Mouse (Mus musculus) CH12.LX (cell line): ENCODE measurements around the gene Gm12184. TPM values are rescaled to one million over a fixed set of nuclear protein-coding genes. Genes with fewer than 3 reads are reported as not detected.

Experiments
- DNase-seq: peaks from one replicate; pipeline ENCODE4 v3.0.0-alpha.2; 2013; ENCODE audit errors: extremely low read depth
- H3K27ac ChIP-seq: 2 replicates; pipeline ENCODE4 v1.5.1; 2012; ENCODE audit warnings: low read depth, mild to moderate bottlenecking, control low read depth, moderate library complexity; ENCODE audit not compliant: insufficient read depth
- H3K27me3 ChIP-seq: replicated peaks from 2 replicates; pipeline ENCODE3; 2012; ENCODE audit warnings: inconsistent platforms
- H3K36me3 ChIP-seq, 2 experiments: replicated peaks in 1 of 2; 2 replicates each; pipeline versions ENCODE3 to v1.6.1; 2012; ENCODE audit warnings: inconsistent platforms in 1 of 2, low read length in 1 of 2, mild to moderate bottlenecking in 1 of 2, mixed read lengths in 1 of 2, moderate library complexity in 1 of 2; ENCODE audit not compliant: control insufficient read depth in 1 of 2, insufficient read depth in 1 of 2
- H3K4me1 ChIP-seq, 2 experiments: 2 replicates each; pipeline ENCODE4 v1.6.1; 2012; ENCODE audit warnings: inconsistent platforms in 1 of 2, moderate library complexity in 1 of 2; ENCODE audit not compliant: insufficient read depth in 2 of 2, control insufficient read depth in 1 of 2
- H3K4me2 ChIP-seq: 2 replicates; pipeline ENCODE4 v1.6.1; 2012; ENCODE audit warnings: low read depth, mild to moderate bottlenecking, control low read depth; ENCODE audit not compliant: poor library complexity, insufficient read depth, severe bottlenecking
- H3K4me3 ChIP-seq, 3 experiments: fragments of 150-350 bp in 1 of 3; sonication (generic) in 1 of 3; replicated peaks in 1 of 3; 2 replicates each; pipeline versions ENCODE3 to v1.5.1; 2011 to 2012; ENCODE audit warnings: low read depth in 2 of 3, low read length in 2 of 3, mild to moderate bottlenecking in 2 of 3, moderate library complexity in 2 of 3, control low read depth in 1 of 3, improper control_type of control experiment in 1 of 3, inconsistent platforms in 1 of 3, mixed read lengths in 1 of 3; ENCODE audit not compliant: poor library complexity in 1 of 3
- H3K79me2 ChIP-seq: replicated peaks from 2 replicates; pipeline ENCODE4 v1.6.1; 2012; ENCODE audit warnings: mild to moderate bottlenecking, moderate library complexity; ENCODE audit not compliant: control insufficient read depth, poor library complexity, insufficient read depth, severe bottlenecking; ENCODE audit errors: extremely low read depth
- H3K9ac ChIP-seq: 2 replicates; pipeline ENCODE4 v1.6.1; 2012; ENCODE audit warnings: low read depth, mild to moderate bottlenecking, control low read depth, moderate library complexity; ENCODE audit not compliant: insufficient read depth
- H3K9me3 ChIP-seq: replicated peaks from 2 replicates; pipeline ENCODE3; 2012; ENCODE audit warnings: low read length, inconsistent platforms, mixed read lengths
- BHLHE40 ChIP-seq: IDR thresholded peaks from 2 replicates; pipeline ENCODE4 v1.6.1; 2011; ENCODE audit warnings: mild to moderate bottlenecking, low read depth, low read length, improper control_type of control experiment
- CTCF ChIP-seq, 2 experiments: IDR thresholded peaks in 1 of 2; conservative IDR thresholded peaks in 1 of 2; 2 replicates each; pipeline ENCODE4 v1.5.1; 2011 to 2012; ENCODE audit warnings: low read depth in 2 of 2, low read length in 2 of 2, improper control_type of control experiment in 1 of 2, inconsistent platforms in 1 of 2, mild to moderate bottlenecking in 1 of 2, moderate library complexity in 1 of 2
- E2F4 ChIP-seq: IDR thresholded peaks from 2 replicates; pipeline ENCODE4 v1.6.1; 2011; ENCODE audit warnings: low read depth, low read length, improper control_type of control experiment; ENCODE audit not compliant: insufficient replicate concordance
- ELF1 ChIP-seq: IDR thresholded peaks from 2 replicates; pipeline ENCODE4 v1.6.1; 2014; ENCODE audit warnings: low read depth, mild to moderate bottlenecking, inconsistent platforms, low read length, improper control_type of control experiment
- ETS1 ChIP-seq: conservative IDR thresholded peaks from 2 replicates; pipeline ENCODE4 v1.6.1; 2012; ENCODE audit warnings: low read depth, mild to moderate bottlenecking, inconsistent platforms, low read length, improper control_type of control experiment, moderate library complexity
- GABPA ChIP-seq: IDR thresholded peaks from 2 replicates; pipeline ENCODE4 v1.6.1; 2012; ENCODE audit warnings: low read depth, low read length, improper control_type of control experiment, inconsistent platforms; ENCODE audit not compliant: insufficient replicate concordance
- HCFC1 ChIP-seq: IDR thresholded peaks from 2 replicates; pipeline ENCODE4 v1.6.1; 2012; ENCODE audit warnings: low read depth, mild to moderate bottlenecking, inconsistent platforms, low read length, improper control_type of control experiment
- IRF4 ChIP-seq: IDR thresholded peaks from 2 replicates; pipeline ENCODE4 v1.6.1; 2014; ENCODE audit warnings: low read depth, mild to moderate bottlenecking, inconsistent platforms, low read length, improper control_type of control experiment
- JUND ChIP-seq: conservative IDR thresholded peaks from 2 replicates; pipeline ENCODE4 v1.6.1; 2011; ENCODE audit warnings: low read depth, low read length, improper control_type of control experiment
- KAT2A ChIP-seq: IDR thresholded peaks from 2 replicates; pipeline ENCODE4 v1.6.1; 2012; ENCODE audit warnings: low read length, improper control_type of control experiment, inconsistent platforms; ENCODE audit not compliant: insufficient replicate concordance
- MAFK ChIP-seq: IDR thresholded peaks from 2 replicates; pipeline ENCODE4 v1.6.1; 2011; ENCODE audit warnings: low read length, improper control_type of control experiment; ENCODE audit not compliant: insufficient replicate concordance
- MEF2A ChIP-seq: IDR thresholded peaks from 2 replicates; pipeline ENCODE4 v1.6.1; 2014; ENCODE audit warnings: low read depth, mild to moderate bottlenecking, inconsistent platforms, low read length, improper control_type of control experiment, borderline replicate concordance
- MXI1 ChIP-seq: IDR thresholded peaks from 2 replicates; pipeline ENCODE4 v1.6.1; 2011; ENCODE audit warnings: mild to moderate bottlenecking, low read depth, low read length, improper control_type of control experiment
- NRF1 ChIP-seq: IDR thresholded peaks from 2 replicates; pipeline ENCODE4 v1.6.1; 2014; ENCODE audit warnings: low read depth, mild to moderate bottlenecking, inconsistent platforms, low read length, improper control_type of control experiment, moderate library complexity
- POLR2A ChIP-seq: IDR thresholded peaks from 2 replicates; pipeline ENCODE4 v1.6.1; 2011; ENCODE audit warnings: low read depth, mild to moderate bottlenecking, improper control_type of control experiment, low read length
- RAD21 ChIP-seq: IDR thresholded peaks from 2 replicates; pipeline ENCODE4 v1.6.1; 2011; ENCODE audit warnings: low read depth, mild to moderate bottlenecking, low read length, improper control_type of control experiment, moderate library complexity
- RCOR1 ChIP-seq: conservative IDR thresholded peaks from 2 replicates; pipeline ENCODE4 v1.6.1; 2012; ENCODE audit warnings: low read depth, mild to moderate bottlenecking, inconsistent platforms, low read length, improper control_type of control experiment
- SIN3A ChIP-seq: IDR thresholded peaks from 2 replicates; pipeline ENCODE4 v1.6.1; 2012; ENCODE audit warnings: low read length, improper control_type of control experiment, inconsistent platforms
- SMC3 ChIP-seq: IDR thresholded peaks from 2 replicates; pipeline ENCODE4 v1.6.1; 2011; ENCODE audit warnings: low read depth, low read length, improper control_type of control experiment
- TBP ChIP-seq: conservative IDR thresholded peaks from 2 replicates; pipeline ENCODE4 v1.6.1; 2011; ENCODE audit warnings: low read depth, low read length, improper control_type of control experiment
- TCF12 ChIP-seq: IDR thresholded peaks from 2 replicates; pipeline ENCODE4 v1.6.1; 2014; ENCODE audit warnings: low read depth, mild to moderate bottlenecking, inconsistent platforms, low read length, improper control_type of control experiment
- UBTF ChIP-seq: IDR thresholded peaks from 2 replicates; pipeline ENCODE4 v1.6.1; 2012; ENCODE audit warnings: low read depth, mild to moderate bottlenecking, inconsistent platforms, low read length, improper control_type of control experiment, moderate library complexity
- USF1 ChIP-seq: IDR thresholded peaks from 2 replicates; pipeline ENCODE4 v1.6.1; 2014; ENCODE audit warnings: low read depth, mild to moderate bottlenecking, inconsistent platforms, low read length, improper control_type of control experiment
- ZKSCAN1 ChIP-seq: IDR thresholded peaks from 2 replicates; pipeline ENCODE4 v1.6.1; 2012; ENCODE audit warnings: low read depth, inconsistent platforms, low read length, improper control_type of control experiment, borderline replicate concordance
- dilution Hi-C: fragments of 300-500 bp; cut with MboI; formaldehyde crosslinking; loops from 2 replicates; pipeline ENCODE4 v1.14.3; 2020; ENCODE audit warnings: low sequenced_read_pairs; ENCODE audit not compliant: extremely low pct_unique_long_range_greater_than_20kb, extremely low pct_ligation_motif_present
- in situ Hi-C: fragments of 300-500 bp; cut with MboI; formaldehyde crosslinking; loops from 3 replicates; pipeline ENCODE4 v1.14.3; 2019; ENCODE audit warnings: low sequenced_read_pairs, low pct_ligation_motif_present, low pct_unique_long_range_greater_than_20kb, mixed read lengths
- polyA plus RNA-seq: library from polyadenylated mRNA; unstranded; fragments of >175 nt; gene quantifications from 2 replicates; pipeline ENCODE4 v1.2.1, GENCODE M21; 2012; ENCODE audit warnings: low read depth; ENCODE audit not compliant: insufficient read length
- total RNA-seq, 2 experiments: library from RNA; depleted of rRNA; stranded (reverse); fragments of 300-350 nt in 1 of 2; fragments of >200 nt in 1 of 2; gene quantifications; 2 replicates each; pipeline ENCODE4 v1.2.3; 2012 to 2014

The Gm12184 gene
- total and polyA plus RNA-seq, 3 experiments = 5.6 to 51.6 (median 7.1) TPM

DNA sequence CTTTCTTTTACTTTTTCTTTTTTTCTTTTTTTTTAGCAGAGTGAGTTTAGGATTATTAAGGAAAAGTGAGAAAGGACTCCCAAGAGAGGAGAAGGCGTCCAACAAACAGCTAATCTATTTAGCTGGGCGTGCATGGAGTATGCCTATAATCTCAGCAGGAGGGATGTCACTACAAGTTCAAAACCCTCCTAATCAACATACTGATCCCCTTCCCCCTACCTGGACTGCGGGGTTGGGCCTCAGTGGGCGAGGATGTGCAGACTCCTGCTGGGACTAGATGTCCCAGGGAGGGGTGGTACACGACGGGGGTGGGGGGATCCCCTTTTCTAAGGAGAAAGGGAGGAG is 269 bp upstream of the Gm12184 start:
- H3K4me2 ChIP-seq = peak overlapping the region; percentile 56
- H3K9me3 ChIP-seq = peaks cover 12% of the 10 kb centered on the region
- no peaks in the 10 kb centered on the region for H3K36me3 ChIP-seq
- peaks cover 10 to 23% of the 10 kb centered on the region in 2 experiments for H3K4me1 ChIP-seq
- H3K79me2 ChIP-seq = no peaks in the 10 kb centered on the region
- DNase-seq = no peak
- TF ChIP-seq USF1 (no peak), IRF4 (no peak), SMC3 (no peak), TCF12 (no peak), MXI1 (0 out of 2 replicates have a peak, but pooled peaks have one; percentile 3), UBTF (peak; percentile 10; the same call in 1 of the 2 replicates), E2F4 (no peak), ETS1 (no peak), MEF2A (no peak)
- TF ChIP-seq, all 38 proteins: peak for 2
- Histone ChIP-seq H3K9ac (peak overlapping the region; percentile 67; the same call in 1 of the 2 replicates), H3K4me3 (peak overlapping the region; percentile 48 to 71 (median 62)), H3K27ac (peak overlapping the region; percentile 55), H3K27me3 (peaks cover 11% of the 10 kb centered on the region)
- dilution Hi-C loops = no loop called here
- in situ Hi-C loops = no loop called here

DNA sequence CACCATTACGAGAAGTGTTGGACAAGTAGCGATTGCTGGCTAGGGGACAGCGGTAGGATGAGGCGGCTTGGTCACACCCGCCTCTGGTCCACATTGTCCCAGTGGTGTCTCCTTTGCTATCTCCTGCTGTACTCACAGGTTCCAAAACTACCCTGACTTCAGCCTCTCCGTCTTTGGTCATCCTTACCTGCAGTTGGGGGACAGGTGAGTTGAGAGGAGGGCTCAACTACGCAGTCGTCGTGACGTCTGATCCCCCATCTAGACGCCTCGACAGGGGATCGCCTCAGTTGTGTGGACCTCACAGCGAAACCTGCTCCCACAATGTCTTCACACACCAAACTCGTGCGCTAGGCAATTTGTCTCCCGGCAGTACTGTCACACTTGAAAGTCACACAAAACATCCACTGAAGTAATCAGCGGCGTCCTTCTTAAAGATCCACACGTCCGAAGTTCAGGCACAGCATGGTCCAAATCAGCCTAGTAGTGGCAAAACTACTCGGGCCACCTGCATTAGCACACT is 2.1 kb downstream of the Gm12184 start:
- DNase-seq = no peak
- Histone ChIP-seq H3K9me3 (peaks cover 12% of the 10 kb centered on the region), H3K4me3 (no peak overlapping the region), H3K9ac (no peak overlapping the region), H3K4me1 (peaks cover 15 to 45% of the 10 kb centered on the region in 2 experiments), H3K27me3 (peaks cover 9% of the 10 kb centered on the region), H3K4me2 (no peak overlapping the region), H3K36me3 (no peaks in the 10 kb centered on the region), H3K79me2 (no peaks in the 10 kb centered on the region), H3K27ac (no peak overlapping the region)
- TF ChIP-seq TCF12 = peak; percentile 9; the same call in 1 of the 2 replicates
- TF ChIP-seq IRF4 = no peak
- no peak for TF ChIP-seq RAD21
- in situ Hi-C loops = no loop called here
- dilution Hi-C loops = no loop called here

DNA sequence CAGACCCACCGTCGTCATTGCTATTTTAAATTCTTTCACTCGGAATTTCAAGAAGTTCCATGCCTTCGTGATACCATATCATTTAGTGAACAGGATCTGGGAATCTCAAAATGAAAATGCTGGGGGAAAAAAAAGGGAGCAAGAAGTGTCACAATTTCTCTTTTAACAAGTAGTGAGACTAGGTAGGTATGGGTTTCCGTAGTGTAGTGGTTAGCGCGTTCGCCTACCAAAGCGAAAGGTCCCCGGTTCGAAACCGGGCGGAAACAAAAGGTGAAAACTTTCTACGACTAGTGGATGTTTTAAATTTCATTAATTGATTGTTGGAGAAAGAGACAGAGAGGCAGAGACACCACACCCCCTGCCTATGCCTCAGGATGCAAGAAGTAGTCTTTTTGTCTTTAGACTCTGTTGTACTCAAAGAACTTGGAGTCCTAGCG is 2.9 kb downstream of the Gm12184 start:
- H3K9ac ChIP-seq = peak overlapping the region; percentile 63
- H3K9me3 ChIP-seq = peaks cover 9% of the 10 kb centered on the region
- H3K4me2 ChIP-seq = peak overlapping the region; percentile 90
- no peaks in the 10 kb centered on the region for H3K36me3 ChIP-seq
- dilution Hi-C loops (no loop called here), in situ Hi-C loops (no loop called here)
- peak; percentile 96 for DNase-seq
- peak overlapping the region; percentile 48 to 64 (median 60) for H3K4me3 ChIP-seq
- H3K27me3 ChIP-seq = peaks cover 9% of the 10 kb centered on the region
- H3K27ac ChIP-seq = no peak overlapping the region
- H3K79me2 ChIP-seq = no peaks in the 10 kb centered on the region
- H3K4me1 ChIP-seq = peaks cover 15 to 53% of the 10 kb centered on the region in 2 experiments
- peak; percentile 100 for TF ChIP-seq TBP
- 0 out of 2 replicates have a peak, but pooled peaks have one; percentile 45 for TF ChIP-seq JUND
- TF ChIP-seq MAFK = peak; percentile 97
- TF ChIP-seq SIN3A = peak; percentile 50; the same call in 1 of the 2 replicates
- peak; percentile 97 for TF ChIP-seq ELF1
- TF ChIP-seq GABPA = no peak
- no peak for TF ChIP-seq CTCF (conservative IDR thresholded peaks at IDR 0.05 in 1 of 2, IDR thresholded peaks at IDR 0.05 in 1 of 2; ENCODE audit: low read depth in 2 of 2, low read length in 2 of 2)
- peak; percentile 65; the same call in 1 of the 2 replicates for TF ChIP-seq IRF4
- peak; percentile 45; the same call in 1 of the 2 replicates for TF ChIP-seq HCFC1
- TF ChIP-seq NRF1 = peak; percentile 70
- TF ChIP-seq E2F4 = 0 out of 2 replicates have a peak, but pooled peaks have one; percentile 9
- TF ChIP-seq ZKSCAN1 = no peak
- peak; percentile 61; the same call in 1 of the 2 replicates for TF ChIP-seq MEF2A
- TF ChIP-seq BHLHE40 = peak; percentile 55; the same call in 1 of the 2 replicates
- no peak for TF ChIP-seq RCOR1
- peak; percentile 89; the same call in 1 of the 2 replicates for TF ChIP-seq KAT2A
- no peak for TF ChIP-seq POLR2A
